Mouse (Mus musculus): ENCODE results near the gene Hepacam2. TPM values are rescaled to one million over a fixed set of nuclear protein-coding genes. Genes with fewer than 3 reads are reported as not detected.

The Hepacam2 gene
- polyA plus RNA-seq, 1 experiment = not detected

DNA sequence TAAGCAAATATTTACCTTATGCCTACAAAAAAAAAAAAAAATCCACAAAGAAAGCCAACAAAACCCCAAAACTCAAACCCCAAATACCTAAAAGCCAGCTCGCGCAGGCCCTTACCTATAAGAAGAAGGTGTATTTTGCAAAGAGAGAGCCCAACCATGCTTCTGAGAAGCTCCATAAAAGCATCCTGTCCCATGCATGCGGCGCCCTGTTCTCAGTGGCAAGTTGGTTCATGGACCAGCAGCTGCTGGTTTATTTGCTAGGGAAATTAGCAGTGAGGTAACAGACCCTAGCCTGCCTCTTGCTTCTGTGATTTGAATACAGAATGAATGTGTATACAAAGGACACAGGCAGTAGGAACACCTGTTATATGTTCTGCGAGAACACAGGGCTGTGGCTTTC, 3.8 kb downstream of the Hepacam2 start:
- no peak for TF ChIP-seq MAX (IDR thresholded peaks at IDR 0.05; ENCODE audit: low read depth)
- TF ChIP-seq POLR2AphosphoS2 (IDR thresholded peaks at IDR 0.05; ENCODE audit: insufficient read length, low read depth) = no peak
- TF ChIP-seq TCF3 (IDR thresholded peaks at IDR 0.05; ENCODE audit: insufficient read length, low read depth) = no peak
- no peak for TF ChIP-seq REST (IDR thresholded peaks at IDR 0.05; ENCODE audit: insufficient read depth, insufficient read length)
- TF ChIP-seq E2F4 (IDR thresholded peaks at IDR 0.05; ENCODE audit: insufficient read depth) = no peak
- no peak for TF ChIP-seq SRF (IDR thresholded peaks at IDR 0.05; ENCODE audit: control insufficient read depth, insufficient read length, low read depth)
- no peak for TF ChIP-seq MYOG (IDR thresholded peaks at IDR 0.05; ENCODE audit: control insufficient read depth in 1 of 3, insufficient read depth in 1 of 3, insufficient read length in 2 of 3, low read depth in 2 of 3)
- no peak for TF ChIP-seq POLR2A (IDR thresholded peaks at IDR 0.05; ENCODE audit: insufficient read length, low read depth)
- no peak for TF ChIP-seq MYOD1 (IDR thresholded peaks at IDR 0.05; ENCODE audit: control insufficient read depth in 1 of 3, insufficient read length in 2 of 3, low read depth in 2 of 3)
- TF ChIP-seq CEBPB (IDR thresholded peaks at IDR 0.05; ENCODE audit: insufficient read depth, poor library complexity, severe bottlenecking) = no peak
- TF ChIP-seq TCF12 (IDR thresholded peaks at IDR 0.05; ENCODE audit: insufficient read depth, poor library complexity, severe bottlenecking) = no peak
- TF ChIP-seq USF1 (IDR thresholded peaks at IDR 0.05; ENCODE audit: low read depth) = no peak
- Histone ChIP-seq H3K36me3 (ENCODE audit: control insufficient read depth, insufficient read depth) (no peaks in the 10 kb centered on the region), H3K79me2 (ENCODE audit: control insufficient read depth, insufficient read depth) (peaks cover 10% of the 10 kb centered on the region), H3K27me3 (ENCODE audit: control insufficient read depth, insufficient read depth, insufficient read length) (no peaks in the 10 kb centered on the region), H3K4me2 (ENCODE audit: low read depth) (no peak overlapping the region), H3K4me3 (no peak overlapping the region), H3ac (ENCODE audit: control insufficient read depth, insufficient read length) (no peak overlapping the region)

DNA sequence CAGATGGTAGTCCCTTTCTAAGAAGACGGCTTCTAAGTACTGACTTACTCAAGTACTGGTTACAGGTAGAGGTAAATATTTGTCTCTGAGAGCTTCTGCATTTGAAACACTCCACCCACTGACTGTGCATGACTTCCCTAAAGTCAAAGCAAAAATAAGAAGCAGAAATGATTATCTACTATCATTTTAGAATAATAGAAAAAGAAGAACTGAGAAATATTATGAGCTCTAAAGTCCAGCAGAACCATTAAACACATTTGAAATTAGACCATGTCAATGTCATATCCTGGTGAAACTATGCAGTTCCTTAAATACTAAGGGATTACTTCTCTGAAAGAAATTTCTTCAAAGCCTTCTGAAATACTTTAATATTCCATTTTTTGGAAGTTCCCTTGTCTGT, 10.7 kb downstream of the Hepacam2 start:
- H3K36me3 ChIP-seq (ENCODE audit: control insufficient read depth, insufficient read depth) = no peaks in the 10 kb centered on the region
- H3K4me3 ChIP-seq = no peak overlapping the region
- TF ChIP-seq USF1 (IDR thresholded peaks at IDR 0.05; ENCODE audit: low read depth) (no peak), MAX (IDR thresholded peaks at IDR 0.05; ENCODE audit: low read depth) (no peak), TCF12 (IDR thresholded peaks at IDR 0.05; ENCODE audit: insufficient read depth, poor library complexity, severe bottlenecking) (no peak), MYOG (IDR thresholded peaks at IDR 0.05; ENCODE audit: control insufficient read depth in 1 of 3, insufficient read depth in 1 of 3, insufficient read length in 2 of 3, low read depth in 2 of 3) (no peak), MYOD1 (IDR thresholded peaks at IDR 0.05; ENCODE audit: control insufficient read depth in 1 of 3, insufficient read length in 2 of 3, low read depth in 2 of 3) (no peak), POLR2A (IDR thresholded peaks at IDR 0.05; ENCODE audit: insufficient read length, low read depth) (no peak), SRF (IDR thresholded peaks at IDR 0.05; ENCODE audit: control insufficient read depth, insufficient read length, low read depth) (no peak), CEBPB (IDR thresholded peaks at IDR 0.05; ENCODE audit: insufficient read depth, poor library complexity, severe bottlenecking) (no peak), REST (IDR thresholded peaks at IDR 0.05; ENCODE audit: insufficient read depth, insufficient read length) (no peak), POLR2AphosphoS2 (IDR thresholded peaks at IDR 0.05; ENCODE audit: insufficient read length, low read depth) (no peak), E2F4 (IDR thresholded peaks at IDR 0.05; ENCODE audit: insufficient read depth) (no peak), TCF3 (IDR thresholded peaks at IDR 0.05; ENCODE audit: insufficient read length, low read depth) (no peak)
- no peak overlapping the region for H3ac ChIP-seq (ENCODE audit: control insufficient read depth, insufficient read length)
- no peaks in the 10 kb centered on the region for H3K27me3 ChIP-seq (ENCODE audit: control insufficient read depth, insufficient read depth, insufficient read length)
- H3K79me2 ChIP-seq (ENCODE audit: control insufficient read depth, insufficient read depth) = no peaks in the 10 kb centered on the region
- no peak overlapping the region for H3K4me2 ChIP-seq (ENCODE audit: low read depth)

DNA sequence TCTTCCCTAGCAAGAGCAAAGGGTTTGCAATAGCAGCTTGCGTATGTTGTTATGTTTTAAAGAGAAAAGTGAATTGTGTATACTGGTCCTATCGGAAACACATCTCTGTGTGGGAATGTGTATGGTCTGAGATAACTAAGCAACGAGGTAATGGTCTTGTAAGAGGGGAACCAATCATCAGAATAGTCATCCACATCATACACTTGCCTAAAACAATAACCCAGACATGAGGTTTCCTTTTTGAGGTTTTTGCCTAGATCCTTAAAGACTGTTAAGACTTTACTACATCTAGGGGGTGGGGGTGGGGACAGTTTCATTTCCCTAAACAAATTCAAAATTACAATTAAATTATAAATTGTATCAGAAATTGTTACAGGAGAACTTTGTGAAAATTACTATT, 13.0 kb downstream of the Hepacam2 start:
- H3K79me2 ChIP-seq (ENCODE audit: control insufficient read depth, insufficient read depth) = no peaks in the 10 kb centered on the region
- H3ac ChIP-seq (ENCODE audit: control insufficient read depth, insufficient read length) = no peak overlapping the region
- H3K4me2 ChIP-seq (ENCODE audit: low read depth) = no peak overlapping the region
- H3K4me3 ChIP-seq = no peak overlapping the region
- TF ChIP-seq REST (IDR thresholded peaks at IDR 0.05; ENCODE audit: insufficient read depth, insufficient read length) (no peak), POLR2AphosphoS2 (IDR thresholded peaks at IDR 0.05; ENCODE audit: insufficient read length, low read depth) (no peak), POLR2A (IDR thresholded peaks at IDR 0.05; ENCODE audit: insufficient read length, low read depth) (no peak), SRF (IDR thresholded peaks at IDR 0.05; ENCODE audit: control insufficient read depth, insufficient read length, low read depth) (no peak), MYOD1 (IDR thresholded peaks at IDR 0.05; ENCODE audit: control insufficient read depth in 1 of 3, insufficient read length in 2 of 3, low read depth in 2 of 3) (no peak), CEBPB (IDR thresholded peaks at IDR 0.05; ENCODE audit: insufficient read depth, poor library complexity, severe bottlenecking) (no peak), E2F4 (IDR thresholded peaks at IDR 0.05; ENCODE audit: insufficient read depth) (no peak), TCF12 (IDR thresholded peaks at IDR 0.05; ENCODE audit: insufficient read depth, poor library complexity, severe bottlenecking) (no peak), MYOG (IDR thresholded peaks at IDR 0.05; ENCODE audit: control insufficient read depth in 1 of 3, insufficient read depth in 1 of 3, insufficient read length in 2 of 3, low read depth in 2 of 3) (no peak)
- no peaks in the 10 kb centered on the region for H3K27me3 ChIP-seq (ENCODE audit: control insufficient read depth, insufficient read depth, insufficient read length)
- no peaks in the 10 kb centered on the region for H3K36me3 ChIP-seq (ENCODE audit: control insufficient read depth, insufficient read depth)

DNA sequence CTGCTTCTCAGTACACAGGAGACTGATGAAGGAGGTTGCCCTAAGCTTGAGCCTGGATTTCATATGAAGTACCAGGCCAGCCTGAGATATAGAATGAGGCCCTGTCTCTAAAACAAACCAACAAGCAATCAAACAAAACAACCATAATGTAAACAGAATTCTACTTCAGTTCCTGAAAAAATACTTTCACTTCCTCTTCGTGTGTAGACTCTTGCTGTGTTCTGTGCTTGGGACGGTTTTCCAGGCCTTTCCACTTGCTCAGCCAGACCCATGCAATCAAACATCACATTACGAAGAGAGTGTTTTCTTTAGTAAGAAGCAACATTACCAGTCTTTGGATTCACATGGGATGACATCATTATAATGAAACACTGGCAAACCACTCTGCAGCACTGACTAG, 16.4 kb downstream of the Hepacam2 start:
- no peak overlapping the region for H3ac ChIP-seq (ENCODE audit: control insufficient read depth, insufficient read length)
- H3K36me3 ChIP-seq (ENCODE audit: control insufficient read depth, insufficient read depth) = no peaks in the 10 kb centered on the region
- no peak overlapping the region for H3K4me2 ChIP-seq (ENCODE audit: low read depth)
- no peak overlapping the region for H3K4me3 ChIP-seq
- H3K79me2 ChIP-seq (ENCODE audit: control insufficient read depth, insufficient read depth) = no peaks in the 10 kb centered on the region
- H3K27me3 ChIP-seq (ENCODE audit: control insufficient read depth, insufficient read depth, insufficient read length) = no peaks in the 10 kb centered on the region
- TF ChIP-seq E2F4 (IDR thresholded peaks at IDR 0.05; ENCODE audit: insufficient read depth) (no peak), MYOD1 (IDR thresholded peaks at IDR 0.05; ENCODE audit: control insufficient read depth in 1 of 3, insufficient read length in 2 of 3, low read depth in 2 of 3) (no peak), POLR2A (IDR thresholded peaks at IDR 0.05; ENCODE audit: insufficient read length, low read depth) (no peak), SRF (IDR thresholded peaks at IDR 0.05; ENCODE audit: control insufficient read depth, insufficient read length, low read depth) (no peak), TCF3 (IDR thresholded peaks at IDR 0.05; ENCODE audit: insufficient read length, low read depth) (no peak), TCF12 (IDR thresholded peaks at IDR 0.05; ENCODE audit: insufficient read depth, poor library complexity, severe bottlenecking) (no peak), MAX (IDR thresholded peaks at IDR 0.05; ENCODE audit: low read depth) (no peak), MYOG (IDR thresholded peaks at IDR 0.05; ENCODE audit: control insufficient read depth in 1 of 3, insufficient read depth in 1 of 3, insufficient read length in 2 of 3, low read depth in 2 of 3) (no peak), REST (IDR thresholded peaks at IDR 0.05; ENCODE audit: insufficient read depth, insufficient read length) (no peak), CEBPB (IDR thresholded peaks at IDR 0.05; ENCODE audit: insufficient read depth, poor library complexity, severe bottlenecking) (no peak), POLR2AphosphoS2 (IDR thresholded peaks at IDR 0.05; ENCODE audit: insufficient read length, low read depth) (no peak), USF1 (IDR thresholded peaks at IDR 0.05; ENCODE audit: low read depth) (no peak)

Data from myocyte (in vitro differentiated cells).